Mouse (Mus musculus): ENCODE measurements around the gene Asb16.

- TF ChIP-seq CTCF (IDR thresholded peaks at IDR 0.05; ENCODE audit: borderline replicate concordance, insufficient read depth, low read length) (no peak), POLR2A (IDR thresholded peaks at IDR 0.05; ENCODE audit: low read depth, low read length) (peak; percentile 93)
These were observed 51.6 kb downstream of the Asb16 start for GRCm38 (mm10) chr11:102319941-102320685.
